Mouse (Mus musculus) lung, embryonic 15.5 days (tissue): ENCODE results near the gene Rnasel. TPM values are rescaled to one million over a fixed set of nuclear protein-coding genes. Genes with fewer than 3 reads are reported as not detected.
A peak's percentile ranks its signal among the peaks of the same experiment; 100 is the strongest.

Source experiments
- ATAC-seq: fragments of 200-750 bp; cut with Nextera tagmentation; 2 replicates; pipeline ENCODE4 v1.8.0; 2017; ENCODE audit warnings: moderate number of reproducible peaks, borderline replicate concordance; ENCODE audit not compliant: low FRiP score, low TSS enrichment; ENCODE audit errors: extremely low read depth
- H3K27ac ChIP-seq: fragments of 300-500 bp; sonication (generic); 2 replicates; pipeline ENCODE4 v1.5.1; 2015; ENCODE audit warnings: moderate library complexity, mild to moderate bottlenecking, inconsistent platforms
- H3K27me3 ChIP-seq: fragments of 300-500 bp; sonication (generic); 2 replicates; pipeline ENCODE4 v1.6.1; 2015; ENCODE audit warnings: inconsistent platforms
- H3K36me3 ChIP-seq: fragments of 300-500 bp; sonication (generic); 2 replicates; pipeline ENCODE4 v1.6.1; 2015; ENCODE audit warnings: inconsistent platforms
- H3K4me1 ChIP-seq: fragments of 300-500 bp; sonication (generic); 2 replicates; pipeline ENCODE4 v1.6.1; 2015; ENCODE audit warnings: inconsistent platforms
- H3K4me2 ChIP-seq: fragments of 300-500 bp; sonication (generic); 2 replicates; pipeline ENCODE4 v1.6.1; 2015; ENCODE audit warnings: inconsistent platforms, mild to moderate bottlenecking, moderate library complexity
- H3K4me3 ChIP-seq: fragments of 300-500 bp; sonication (generic); 2 replicates; pipeline ENCODE4 v1.5.1; 2015; ENCODE audit warnings: mild to moderate bottlenecking, inconsistent platforms
- H3K9ac ChIP-seq: fragments of 300-500 bp; sonication (generic); 2 replicates; pipeline ENCODE4 v1.6.1; 2015; ENCODE audit warnings: inconsistent platforms
- H3K9me3 ChIP-seq: fragments of 300-500 bp; sonication (generic); 2 replicates; pipeline ENCODE4 v1.6.1; 2016; ENCODE audit warnings: inconsistent platforms
- WGBS: fragments of 180-500 bp; shearing (Covaris S2); methylation state at CpG from one replicate; pipeline ENCODE4 v1.1.7; 2015; 5-methylcytosine and 5-hydroxymethylcytosine counted together
- polyA plus RNA-seq: library from polyadenylated mRNA; unstranded; fragments of >200 nt; fragmentation: Nextera tagmentation; extraction: Ambion mirVana; gene quantifications from 2 replicates; pipeline ENCODE4 v1.2.1, GENCODE M21; 2015

Rnasel gene
- polyA plus RNA-seq, 1 experiment from 2014 or later = 7.0 TPM

GRCm38 (mm10) chr1:153776257-153776656 is 27.0 kb downstream of the Rnasel start:
- no peaks in the 10 kb centered on the region for H3K9me3 ChIP-seq
- no peak overlapping the region for H3K4me3 ChIP-seq
- no peak overlapping the region for H3K4me2 ChIP-seq
- H3K27me3 ChIP-seq = no peaks in the 10 kb centered on the region
- no peak overlapping the region for H3K27ac ChIP-seq
- H3K36me3 ChIP-seq = no peaks in the 10 kb centered on the region
- 80% methylated on average over 7 of the region's 7 CpGs for WGBS
- H3K9ac ChIP-seq = no peak overlapping the region
- no peaks in the 10 kb centered on the region for H3K4me1 ChIP-seq
- no peak for ATAC-seq

GRCm38 (mm10) chr1:153778205-153778604 is 29.0 kb downstream of the Rnasel start:
- H3K4me3 ChIP-seq = no peak overlapping the region
- no peaks in the 10 kb centered on the region for H3K4me1 ChIP-seq
- no peaks in the 10 kb centered on the region for H3K9me3 ChIP-seq
- no peak overlapping the region for H3K4me2 ChIP-seq
- no peak overlapping the region for H3K27ac ChIP-seq
- 88% methylated on average over 10 of the region's 10 CpGs for WGBS
- H3K27me3 ChIP-seq = no peaks in the 10 kb centered on the region
- ATAC-seq = no peak
- H3K9ac ChIP-seq = no peak overlapping the region
- H3K36me3 ChIP-seq = no peaks in the 10 kb centered on the region

GRCm38 (mm10) chr1:153783339-153783738 is 34.1 kb downstream of the Rnasel start:
- Histone ChIP-seq H3K36me3 (no peaks in the 10 kb centered on the region), H3K9me3 (no peaks in the 10 kb centered on the region), H3K9ac (no peak overlapping the region), H3K27ac (no peak overlapping the region), H3K4me1 (no peaks in the 10 kb centered on the region), H3K4me3 (no peak overlapping the region), H3K27me3 (no peaks in the 10 kb centered on the region), H3K4me2 (no peak overlapping the region)
- no peak for ATAC-seq
- WGBS = 33% methylated on average over 1 of the region's 1 CpGs

GRCm38 (mm10) chr1:153785608-153786007 is 36.4 kb downstream of the Rnasel start:
- WGBS = 58% methylated on average over 4 of the region's 4 CpGs
- H3K27ac ChIP-seq = no peak overlapping the region
- ATAC-seq = no peak
- H3K4me3 ChIP-seq = no peak overlapping the region
- H3K27me3 ChIP-seq = no peaks in the 10 kb centered on the region
- no peak overlapping the region for H3K9ac ChIP-seq
- H3K9me3 ChIP-seq = no peaks in the 10 kb centered on the region
- H3K4me1 ChIP-seq = no peaks in the 10 kb centered on the region
- no peak overlapping the region for H3K4me2 ChIP-seq
- H3K36me3 ChIP-seq = no peaks in the 10 kb centered on the region

GRCm38 (mm10) chr1:153790708-153791107 is 41.5 kb downstream of the Rnasel start:
- Histone ChIP-seq H3K4me1 (no peaks in the 10 kb centered on the region), H3K36me3 (no peaks in the 10 kb centered on the region), H3K4me2 (no peak overlapping the region), H3K27ac (no peak overlapping the region), H3K4me3 (no peak overlapping the region), H3K9me3 (no peaks in the 10 kb centered on the region), H3K9ac (no peak overlapping the region), H3K27me3 (no peaks in the 10 kb centered on the region)
- no peak for ATAC-seq
- whole genome bisulfite sequencing = 50% methylated on average over 2 of the region's 2 CpGs

- Histone ChIP-seq H3K9ac (no peak overlapping the region), H3K4me3 (no peak overlapping the region), H3K4me1 (no peaks in the 10 kb centered on the region), H3K9me3 (no peaks in the 10 kb centered on the region), H3K27me3 (no peaks in the 10 kb centered on the region), H3K36me3 (no peaks in the 10 kb centered on the region), H3K27ac (no peak overlapping the region), H3K4me2 (no peak overlapping the region)
- ATAC-seq = no peak
- WGBS = 84% methylated on average over 3 of the region's 3 CpGs
These were observed 45.0 kb downstream of the Rnasel start for GRCm38 (mm10) chr1:153794241-153794640.

GRCm38 (mm10) chr1:153802691-153803090 is 53.5 kb downstream of the Rnasel start:
- no peaks in the 10 kb centered on the region for H3K4me1 ChIP-seq
- H3K4me2 ChIP-seq = no peak overlapping the region
- ATAC-seq = no peak
- H3K4me3 ChIP-seq = no peak overlapping the region
- H3K27me3 ChIP-seq = no peaks in the 10 kb centered on the region
- H3K36me3 ChIP-seq = no peaks in the 10 kb centered on the region
- WGBS = 60% methylated on average over 7 of the region's 7 CpGs
- H3K9ac ChIP-seq = no peak overlapping the region
- H3K9me3 ChIP-seq = no peaks in the 10 kb centered on the region
- no peak overlapping the region for H3K27ac ChIP-seq

GRCm38 (mm10) chr1:153803530-153803929 is 54.3 kb downstream of the Rnasel start:
- H3K4me3 ChIP-seq = no peak overlapping the region
- no peak overlapping the region for H3K4me2 ChIP-seq
- H3K27ac ChIP-seq = no peak overlapping the region
- H3K27me3 ChIP-seq = no peaks in the 10 kb centered on the region
- ATAC-seq = no peak
- no peak overlapping the region for H3K9ac ChIP-seq
- WGBS = 82% methylated on average over 8 of the region's 8 CpGs
- H3K36me3 ChIP-seq = no peaks in the 10 kb centered on the region
- no peaks in the 10 kb centered on the region for H3K9me3 ChIP-seq
- no peaks in the 10 kb centered on the region for H3K4me1 ChIP-seq

GRCm38 (mm10) chr1:153807390-153807993 is 58.3 kb downstream of the Rnasel start:
- no peak for ATAC-seq
- WGBS = 42% methylated on average over 13 of the region's 13 CpGs
- H3K36me3 ChIP-seq = no peaks in the 10 kb centered on the region
- H3K4me1 ChIP-seq = no peaks in the 10 kb centered on the region
- H3K9me3 ChIP-seq = no peaks in the 10 kb centered on the region
- no peak overlapping the region for H3K27ac ChIP-seq
- 0 out of 2 replicates have a peak overlapping the region, but pooled peaks have one; percentile 5 for H3K4me2 ChIP-seq
- H3K27me3 ChIP-seq = no peaks in the 10 kb centered on the region
- no peak overlapping the region for H3K4me3 ChIP-seq
- H3K9ac ChIP-seq = no peak overlapping the region

Other genes with a start within 250 kb of the Rnasel start
- gene Npl, start 199.4 kb upstream of the Rnasel start, polyA plus RNA-seq = 6.6 and 7.4 TPM in 2 replicates
- 0.14 and 0.20 TPM in 2 replicates for gene Rgs8, start 96.4 kb upstream of the Rnasel start, polyA plus RNA-seq
- 1.7 and 1.9 TPM in 2 replicates for gene Rgs16, start 9.1 kb upstream of the Rnasel start, polyA plus RNA-seq
- gene Rgsl1, start 94.7 kb downstream of the Rnasel start, polyA plus RNA-seq = not detected in 2 replicates
- 0.11 and 0.16 TPM in 2 replicates for gene Teddm1b, start 124.9 kb downstream of the Rnasel start, polyA plus RNA-seq
- not detected in 2 replicates for gene Teddm1a, start 142.3 kb downstream of the Rnasel start, polyA plus RNA-seq
- gene Glul, start 150.5 kb downstream of the Rnasel start, polyA plus RNA-seq = 105 and 112 TPM in 2 replicates
- 0.40 and 0.41 TPM in 2 replicates for gene Teddm2, start 150.8 kb downstream of the Rnasel start, polyA plus RNA-seq